Mouse (Mus musculus) ES-E14 (cell line): ENCODE results near the gene Ltf. TPM values are rescaled to one million over a fixed set of nuclear protein-coding genes. Genes with fewer than 3 reads are reported as not detected.
A peak's percentile ranks its signal among the peaks of the same experiment; 100 is the strongest.

Source experiments
- DNase-seq: peaks from one replicate; pipeline ENCODE4 v3.0.0-alpha.2; 2013; ENCODE audit warnings: low read depth, low spot score
- H3K27ac ChIP-seq: 2 replicates; pipeline ENCODE4 v1.5.1; 2012; ENCODE audit warnings: low read depth, mild to moderate bottlenecking, low read length, moderate library complexity, mixed read lengths; ENCODE audit not compliant: poor library complexity, insufficient read depth, severe bottlenecking
- H3K36me3 ChIP-seq: 2 replicates; pipeline ENCODE4 v1.6.1; 2012; ENCODE audit warnings: mild to moderate bottlenecking, low read length, moderate library complexity, mixed read lengths; ENCODE audit not compliant: control insufficient read depth, poor library complexity, insufficient read depth, severe bottlenecking
- H3K4me1 ChIP-seq, 2 experiments: fragments of 150-350 bp in 1 of 2; sonication (generic) in 1 of 2; 2 replicates each; pipeline ENCODE4 v1.6.1; 2012; ENCODE audit warnings: low read length in 2 of 2, mild to moderate bottlenecking in 1 of 2, mixed read lengths in 1 of 2; ENCODE audit not compliant: control insufficient read depth in 2 of 2, insufficient read depth in 2 of 2, poor library complexity in 1 of 2
- H3K4me3 ChIP-seq, 2 experiments: fragments of 150-350 bp in 1 of 2; sonication (generic) in 1 of 2; 2 replicates each; pipeline ENCODE4 v1.5.1; 2012; ENCODE audit warnings: low read length in 2 of 2, low read depth in 1 of 2, mild to moderate bottlenecking in 1 of 2, mixed read lengths in 1 of 2; ENCODE audit not compliant: insufficient read depth in 1 of 2, poor library complexity in 1 of 2, severe bottlenecking in 1 of 2
- H3K9ac ChIP-seq: 2 replicates; pipeline ENCODE4 v1.6.1; 2012; ENCODE audit warnings: low read depth, mild to moderate bottlenecking, low read length, mixed read lengths; ENCODE audit not compliant: poor library complexity, insufficient read depth, severe bottlenecking
- H3K9me3 ChIP-seq: fragments of 150-350 bp; sonication (generic); 2 replicates; pipeline ENCODE4 v1.6.1; 2012; ENCODE audit warnings: low read depth, mild to moderate bottlenecking, low read length; ENCODE audit not compliant: control insufficient read depth, insufficient read depth
- CHD2 ChIP-seq: IDR thresholded peaks from 2 replicates; pipeline ENCODE4 v1.6.1; 2014; ENCODE audit warnings: mild to moderate bottlenecking, low read depth, low read length, inconsistent platforms
- HCFC1 ChIP-seq: IDR thresholded peaks from 2 replicates; pipeline ENCODE4 v1.6.1; 2012; ENCODE audit warnings: low read length, inconsistent platforms, borderline replicate concordance; ENCODE audit not compliant: insufficient read depth
- MAFK ChIP-seq: IDR thresholded peaks from 2 replicates; pipeline ENCODE4 v1.6.1; 2014; ENCODE audit warnings: mild to moderate bottlenecking, low read depth, low read length, inconsistent platforms; ENCODE audit not compliant: insufficient read depth
- ZC3H11A ChIP-seq: IDR thresholded peaks from 2 replicates; pipeline ENCODE4 v1.6.1; 2012; ENCODE audit warnings: low read depth, mild to moderate bottlenecking, inconsistent platforms, low read length, borderline replicate concordance
- ZNF384 ChIP-seq: IDR thresholded peaks from 2 replicates; pipeline ENCODE4 v1.6.1; 2012; ENCODE audit warnings: low read depth, low read length, inconsistent platforms
- in situ Hi-C, 2 experiments: fragments of 600-800 bp; cut with MboI; formaldehyde crosslinking; loops; one replicate each; pipeline ENCODE4 v1.15.1; 2025; ENCODE audit warnings: low sequenced_read_pairs in 2 of 2, inconsistent platforms in 1 of 2; ENCODE audit not compliant: unreplicated experiment in 2 of 2
- total RNA-seq: library from RNA; depleted of rRNA; stranded (reverse); fragments of 300-350 nt; gene quantifications from 2 replicates; pipeline ENCODE4 v1.2.3, GENCODE M21; 2012

Gene Ltf
- total RNA-seq, 1 experiment: not detected

DNA sequence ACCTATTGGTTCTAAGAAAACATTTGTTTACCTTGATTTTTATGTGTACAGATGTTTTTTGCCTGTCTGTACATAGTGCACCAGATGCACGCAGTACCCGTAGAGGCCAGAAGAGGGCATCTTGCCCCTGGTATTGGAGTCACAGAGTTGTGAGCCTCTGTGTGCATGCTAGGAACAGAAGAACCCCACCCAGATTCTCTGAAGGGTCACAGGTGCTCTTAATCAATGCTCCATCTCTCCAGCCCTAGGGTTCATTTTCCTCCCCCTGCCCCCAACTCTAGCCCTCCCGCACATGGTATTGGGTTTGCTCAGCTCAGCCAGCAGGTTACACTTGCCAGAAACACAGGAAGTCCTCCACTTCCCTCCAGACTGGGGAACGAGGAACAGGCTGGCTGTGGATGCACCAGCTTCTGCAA lies 51.5 kb downstream of the Ltf start:
- Histone ChIP-seq H3K9ac (no peak overlapping the region), H3K4me3 (no peak overlapping the region), H3K36me3 (peaks cover 3% of the 10 kb centered on the region; the same call in 1 of the 2 replicates), H3K27ac (no peak overlapping the region), H3K9me3 (no peaks in the 10 kb centered on the region), H3K4me1 (peaks cover 0 to 3% of the 10 kb centered on the region in 2 experiments; a peak in 1 of 4 replicates)
- peak; percentile 53 for DNase-seq
- in situ Hi-C loops: no loop called here
- TF ChIP-seq ZNF384 (no peak), CHD2 (no peak), MAFK (no peak), ZC3H11A (no peak), HCFC1 (no peak)

DNA sequence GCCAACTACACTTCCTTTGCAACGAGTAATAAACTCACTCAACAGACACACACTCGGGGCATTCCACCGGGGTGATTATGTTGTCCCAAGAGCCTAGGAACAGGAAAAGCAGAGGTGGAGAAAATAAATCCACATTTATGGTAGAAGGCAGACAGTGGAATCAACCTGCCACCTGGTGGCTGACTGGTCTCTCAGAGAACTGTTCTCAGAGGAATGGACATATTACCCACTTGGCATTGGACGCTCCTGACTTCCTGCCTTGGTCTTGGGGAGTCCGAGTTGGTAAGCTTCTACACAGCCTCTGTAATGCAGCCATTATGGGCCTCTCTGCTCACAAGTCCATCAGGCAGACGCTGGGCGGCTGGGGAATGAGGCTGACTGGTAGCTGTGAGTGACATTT lies 53.1 kb downstream of the Ltf start:
- no peak overlapping the region for H3K9ac ChIP-seq
- TF ChIP-seq MAFK (no peak), CHD2 (no peak), ZC3H11A (no peak), ZNF384 (no peak), HCFC1 (no peak)
- H3K4me1 ChIP-seq: peaks cover 0 to 3% of the 10 kb centered on the region in 2 experiments; a peak in 1 of 4 replicates
- H3K4me3 ChIP-seq: no peak overlapping the region
- no peaks in the 10 kb centered on the region for H3K9me3 ChIP-seq
- peaks cover under 1% of the 10 kb centered on the region; the same call in 1 of the 2 replicates for H3K36me3 ChIP-seq
- H3K27ac ChIP-seq: no peak overlapping the region; the same call in 1 of the 2 replicates
- in situ Hi-C loops: no loop called here
- no peak for DNase-seq

DNA sequence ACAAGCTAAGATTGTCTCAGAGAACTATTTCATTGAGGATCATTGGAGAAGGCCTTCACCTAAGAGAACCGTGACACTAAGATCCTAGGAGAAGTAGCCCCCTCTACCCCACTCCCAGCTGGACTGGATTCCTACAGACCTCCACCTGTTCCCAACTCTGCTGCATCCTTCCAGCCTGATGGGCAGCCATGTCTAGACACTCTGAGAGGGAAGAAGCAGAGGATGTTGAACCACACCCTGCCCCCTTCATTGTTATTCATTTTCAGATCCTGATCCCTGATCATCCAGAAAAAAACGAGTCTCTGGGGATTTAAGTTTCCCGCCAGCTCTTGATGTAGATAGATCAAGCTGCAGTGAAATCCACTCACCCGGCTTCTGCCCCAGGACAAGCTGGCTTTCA lies 53.9 kb downstream of the Ltf start:
- no peaks in the 10 kb centered on the region for H3K9me3 ChIP-seq
- no peak overlapping the region for H3K4me3 ChIP-seq
- H3K36me3 ChIP-seq: no peaks in the 10 kb centered on the region
- no peak for TF ChIP-seq MAFK
- TF ChIP-seq CHD2: no peak
- TF ChIP-seq HCFC1: no peak
- no peak for TF ChIP-seq ZC3H11A
- no peak for TF ChIP-seq ZNF384
- peaks cover 0 to 3% of the 10 kb centered on the region in 2 experiments; a peak in 1 of 4 replicates for H3K4me1 ChIP-seq
- H3K9ac ChIP-seq: no peak overlapping the region
- H3K27ac ChIP-seq: no peak overlapping the region
- no peak for DNase-seq
- in situ Hi-C loops: no loop called here

DNA sequence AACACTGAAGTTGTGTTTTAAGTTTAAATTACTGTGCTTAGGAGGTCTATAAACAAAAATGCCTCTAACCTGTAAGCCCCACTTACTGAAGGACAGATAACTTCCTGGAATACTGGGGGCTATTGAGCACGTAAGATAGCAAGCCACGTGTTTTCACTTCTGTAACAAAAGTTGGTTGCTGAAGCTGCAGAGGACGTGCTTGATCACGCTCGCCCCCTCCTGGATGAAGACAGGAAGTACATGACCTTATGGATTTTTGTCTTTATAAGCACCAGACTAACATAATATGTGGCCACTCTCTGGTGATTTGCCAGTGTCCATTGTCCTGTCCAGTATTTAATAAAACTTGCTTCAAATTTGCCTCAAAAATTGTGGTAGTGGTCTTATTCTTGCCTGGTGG lies 58.7 kb downstream of the Ltf start:
- Histone ChIP-seq H3K4me3 (no peak overlapping the region), H3K9ac (no peak overlapping the region), H3K36me3 (no peaks in the 10 kb centered on the region), H3K4me1 (no peaks in the 10 kb centered on the region), H3K27ac (no peak overlapping the region), H3K9me3 (no peaks in the 10 kb centered on the region)
- TF ChIP-seq ZNF384 (no peak), CHD2 (no peak), MAFK (no peak), HCFC1 (no peak), ZC3H11A (no peak; the same call in 1 of the 2 replicates)
- in situ Hi-C loops: no loop called here
- peak; percentile 47 for DNase-seq
